ENCODE assay signal across 24 mouse cellular contexts in genomic region chr19:34421171-34421570, GRCm38 (mm10). TPM values are rescaled to one million over a fixed set of nuclear protein-coding genes. Genes with fewer than 3 reads are reported as not detected.
"Had no signal": no experiment of that assay in that cellular context is flagged by ENCODE, and none has a peak within 500 bp of the region (broad histone marks: within the 10 kb centered on the region; RNA-seq: fewer than 3 reads in every experiment).

No protein-coding gene starts in this region.

- H3K36me3 ChIP-seq: limb, embryonic 10.5 days; limb, embryonic 13.5 days; midbrain, embryonic 12.5 days; midbrain, embryonic 15.5 days; neural tube, embryonic 12.5 days; neural tube, embryonic 15.5 days had no signal

- H3K9me3 ChIP-seq: limb, embryonic 10.5 days; limb, embryonic 13.5 days; midbrain, embryonic 12.5 days; midbrain, embryonic 15.5 days; neural tube, embryonic 12.5 days; neural tube, embryonic 15.5 days had no signal

- H3K27ac ChIP-seq: kidney, postnatal 0 days; layer of hippocampus, adult 2 months; limb, embryonic 10.5 days; limb, embryonic 13.5 days; liver, embryonic 14.5 days; midbrain, embryonic 12.5 days; midbrain, embryonic 15.5 days; neural tube, embryonic 12.5 days; neural tube, embryonic 15.5 days; stomach, postnatal 0 days had no signal

- H3K4me2 ChIP-seq: limb, embryonic 13.5 days; liver, embryonic 11.5 days; lung, embryonic 14.5 days; midbrain, embryonic 12.5 days; midbrain, embryonic 15.5 days; neural tube, embryonic 12.5 days; neural tube, embryonic 15.5 days had no signal

- H3K27me3 ChIP-seq: limb, embryonic 13.5 days; midbrain, embryonic 12.5 days; midbrain, embryonic 15.5 days; neural tube, embryonic 12.5 days; neural tube, embryonic 15.5 days had no signal

- H3K9ac ChIP-seq: limb, embryonic 13.5 days; liver, embryonic 14.5 days; liver, postnatal 0 days; lung, embryonic 14.5 days; midbrain, embryonic 12.5 days; midbrain, embryonic 15.5 days; neural tube, embryonic 12.5 days; neural tube, embryonic 15.5 days had no signal

- DNase-seq: kidney, postnatal 25 days; layer of hippocampus, adult 9-11 months; liver, postnatal 0 days; lung, embryonic 14.5 days; lung, postnatal 4 days; right cerebral cortex, adult 18-20 months; right cerebral cortex, postnatal 14 days; right cerebral cortex, postnatal 4 days; thymus, adult 2 months; thymus, postnatal 14 days; thymus, postnatal 4 days had no signal

- H3K4me1 ChIP-seq: limb, embryonic 10.5 days; limb, embryonic 13.5 days; midbrain, embryonic 12.5 days; midbrain, embryonic 15.5 days; neural tube, embryonic 12.5 days; neural tube, embryonic 15.5 days had no signal

- ATAC-seq: lung, postnatal 0 days; midbrain, embryonic 15.5 days had no signal

- H3K4me3 ChIP-seq: layer of hippocampus, adult 2 months; limb, embryonic 10.5 days; limb, embryonic 13.5 days; midbrain, embryonic 12.5 days; midbrain, embryonic 15.5 days; neural tube, embryonic 12.5 days; neural tube, embryonic 15.5 days had no signal

RNA-seq across cellular contexts. Expression of gene Ch25h, which starts 53.8 kb away (rescaled TPM):
- total RNA-seq: megakaryocyte, adult 5-6 weeks had no signal
